Mouse (Mus musculus): ENCODE measurements around the gene Utp15. TPM values are rescaled to one million over a fixed set of nuclear protein-coding genes. Genes with fewer than 3 reads are reported as not detected.
A peak's percentile ranks its signal among the peaks of the same experiment; 100 is the strongest.

Gene Utp15
- polyA plus RNA-seq (2015; fragmentation: Nextera tagmentation; extraction: Ambion mirVana) = 33.2 and 34.7 TPM in 2 replicates

- ATAC-seq = peak; percentile 99
- Histone ChIP-seq H3K9me3 (replicated peaks; ENCODE audit: control insufficient read depth, low read length, poor library complexity, severe bottlenecking) (no peaks in the 10 kb centered on the region), H3K4me1 (ENCODE audit: control insufficient read depth, insufficient read depth, low read length) (peaks cover 18% of the 10 kb centered on the region), H3K4me2 (ENCODE audit: low read length) (peak within 1 kb of the TSS; percentile 71), H3K36me3 (ENCODE audit: control insufficient read depth, insufficient read depth, low read length) (peaks cover 9% of the 10 kb centered on the region), H3K4me3 (ENCODE audit: low read depth, low read length) (peak within 1 kb of the TSS; percentile 79), H3K27me3 (ENCODE audit: control insufficient read depth, insufficient read depth, low read depth, low read length) (no peaks in the 10 kb centered on the region), H3K9ac (ENCODE audit: low read depth, low read length) (peak within 1 kb of the TSS; percentile 90), H3K27ac (ENCODE audit: low read length) (peak within 1 kb of the TSS; percentile 94)
- under 1% methylated on average over 71 of the region's 71 CpGs for WGBS
Observed at GRCm38 (mm10) chr13:98262636-98263457, at the start of gene Utp15, which contains the start of gene Ankra2. Utp15 (minus strand) TSS chr13:98263041. Ankra2 (plus strand) TSS chr13:98263074.

DNA sequence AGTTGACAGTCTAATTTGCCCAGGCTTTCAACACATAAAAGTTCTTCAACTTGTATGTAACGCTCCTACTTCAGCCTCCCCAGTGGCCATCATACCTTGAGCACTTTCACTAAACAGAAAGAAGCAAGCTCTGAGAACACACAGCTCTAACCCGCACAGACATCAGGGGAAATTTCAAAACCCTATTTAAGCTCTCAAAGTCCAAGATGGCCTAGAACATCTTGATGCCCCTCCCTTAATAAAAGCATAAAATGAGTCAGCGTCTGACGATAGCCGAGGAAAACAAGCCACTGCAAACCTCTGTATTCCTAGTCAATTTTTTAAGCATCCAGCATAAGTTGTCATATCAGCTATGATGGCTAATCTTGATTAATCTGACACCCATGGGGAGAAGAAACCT is 48.8 kb upstream of the Utp15 start:
- Histone ChIP-seq H3K9ac (ENCODE audit: low read depth, low read length) (no peak overlapping the region), H3K4me2 (ENCODE audit: low read length) (no peak overlapping the region), H3K27ac (ENCODE audit: low read length) (no peak overlapping the region), H3K4me3 (ENCODE audit: low read depth, low read length) (no peak overlapping the region), H3K27me3 (ENCODE audit: control insufficient read depth, insufficient read depth, low read depth, low read length) (no peaks in the 10 kb centered on the region), H3K36me3 (ENCODE audit: control insufficient read depth, insufficient read depth, low read length) (peaks cover 14% of the 10 kb centered on the region), H3K4me1 (ENCODE audit: control insufficient read depth, insufficient read depth, low read length) (peaks cover 15% of the 10 kb centered on the region), H3K9me3 (replicated peaks; ENCODE audit: control insufficient read depth, low read length, poor library complexity, severe bottlenecking) (no peaks in the 10 kb centered on the region)
- WGBS = 95% methylated on average over 5 of the region's 5 CpGs
- no peak for ATAC-seq

DNA sequence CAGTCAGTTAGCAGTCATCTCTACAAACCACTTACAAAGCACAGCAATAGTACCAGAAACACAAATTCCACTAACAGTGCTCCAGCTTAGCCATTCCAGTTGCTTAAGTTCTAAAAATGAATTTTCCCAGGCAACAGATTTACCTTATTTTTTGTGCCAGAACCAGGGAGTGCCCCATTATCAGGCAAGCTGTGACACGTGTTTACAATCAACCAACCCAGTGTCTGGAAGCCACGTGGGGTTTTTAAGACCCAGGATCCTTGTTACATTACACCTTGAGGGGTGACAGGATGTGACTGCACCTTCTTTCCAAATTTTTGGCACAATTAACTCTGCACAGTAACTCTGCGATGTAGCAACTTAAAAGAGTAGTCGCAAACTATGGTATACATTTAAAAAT is 45.9 kb upstream of the Utp15 start:
- Histone ChIP-seq H3K4me3 (ENCODE audit: low read depth, low read length) (no peak overlapping the region), H3K9me3 (replicated peaks; ENCODE audit: control insufficient read depth, low read length, poor library complexity, severe bottlenecking) (no peaks in the 10 kb centered on the region), H3K4me2 (ENCODE audit: low read length) (no peak overlapping the region), H3K9ac (ENCODE audit: low read depth, low read length) (no peak overlapping the region), H3K27ac (ENCODE audit: low read length) (no peak overlapping the region), H3K36me3 (ENCODE audit: control insufficient read depth, insufficient read depth, low read length) (peaks cover 14% of the 10 kb centered on the region), H3K4me1 (ENCODE audit: control insufficient read depth, insufficient read depth, low read length) (peaks cover 3% of the 10 kb centered on the region; the same call in 1 of the 2 replicates), H3K27me3 (ENCODE audit: control insufficient read depth, insufficient read depth, low read depth, low read length) (no peaks in the 10 kb centered on the region)
- WGBS = 82% methylated on average over 4 of the region's 4 CpGs
- no peak for ATAC-seq

GRCm38 (mm10) chr13:98308004-98308403 is 45.2 kb upstream of the Utp15 start:
- ATAC-seq = no peak
- Histone ChIP-seq H3K9me3 (replicated peaks; ENCODE audit: control insufficient read depth, low read length, poor library complexity, severe bottlenecking) (no peaks in the 10 kb centered on the region), H3K9ac (ENCODE audit: low read depth, low read length) (no peak overlapping the region), H3K27me3 (ENCODE audit: control insufficient read depth, insufficient read depth, low read depth, low read length) (no peaks in the 10 kb centered on the region), H3K27ac (ENCODE audit: low read length) (no peak overlapping the region), H3K4me2 (ENCODE audit: low read length) (no peak overlapping the region), H3K4me3 (ENCODE audit: low read depth, low read length) (no peak overlapping the region), H3K36me3 (ENCODE audit: control insufficient read depth, insufficient read depth, low read length) (peaks cover 14% of the 10 kb centered on the region), H3K4me1 (ENCODE audit: control insufficient read depth, insufficient read depth, low read length) (peaks cover 3% of the 10 kb centered on the region; the same call in 1 of the 2 replicates)
- WGBS = 92% methylated on average over 5 of the region's 5 CpGs

DNA sequence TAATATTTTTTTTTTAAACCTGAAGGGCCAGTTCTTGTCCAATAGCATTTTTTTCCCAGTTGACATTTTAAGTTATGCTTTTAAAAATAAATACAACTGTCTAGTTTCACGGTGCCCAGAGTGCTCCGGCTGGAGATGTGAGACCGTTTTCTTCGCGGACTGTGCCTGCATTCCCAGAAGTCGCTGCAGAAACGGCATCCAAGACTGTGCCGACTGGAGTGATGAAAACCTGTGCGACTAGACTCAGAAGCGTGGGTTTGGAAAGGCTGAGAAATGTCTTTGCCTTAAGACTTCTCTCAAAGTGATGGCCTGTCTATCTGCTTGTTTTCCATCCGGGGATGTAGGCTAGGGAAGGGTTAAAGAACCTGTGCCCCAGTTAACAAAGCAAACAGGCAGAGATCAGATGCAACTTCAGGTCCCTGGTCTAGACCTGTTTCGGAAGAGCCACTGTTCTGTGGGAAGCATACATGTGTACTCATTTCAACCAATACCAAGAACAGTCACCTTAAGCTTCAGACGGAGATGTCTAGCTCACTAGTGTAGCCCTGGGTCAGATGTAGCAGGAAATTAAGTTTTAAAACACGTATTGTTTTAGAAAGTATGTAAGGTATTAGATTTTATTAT is 44.1 kb upstream of the Utp15 start:
- Histone ChIP-seq H3K4me3 (ENCODE audit: low read depth, low read length) (no peak overlapping the region), H3K27ac (ENCODE audit: low read length) (no peak overlapping the region), H3K4me1 (ENCODE audit: control insufficient read depth, insufficient read depth, low read length) (peaks cover 3% of the 10 kb centered on the region; the same call in 1 of the 2 replicates), H3K36me3 (ENCODE audit: control insufficient read depth, insufficient read depth, low read length) (peaks cover 11% of the 10 kb centered on the region), H3K4me2 (ENCODE audit: low read length) (no peak overlapping the region), H3K27me3 (ENCODE audit: control insufficient read depth, insufficient read depth, low read depth, low read length) (no peaks in the 10 kb centered on the region), H3K9ac (ENCODE audit: low read depth, low read length) (no peak overlapping the region), H3K9me3 (replicated peaks; ENCODE audit: control insufficient read depth, low read length, poor library complexity, severe bottlenecking) (no peaks in the 10 kb centered on the region)
- no peak for ATAC-seq
- WGBS = 51% methylated on average over 14 of the region's 14 CpGs

DNA sequence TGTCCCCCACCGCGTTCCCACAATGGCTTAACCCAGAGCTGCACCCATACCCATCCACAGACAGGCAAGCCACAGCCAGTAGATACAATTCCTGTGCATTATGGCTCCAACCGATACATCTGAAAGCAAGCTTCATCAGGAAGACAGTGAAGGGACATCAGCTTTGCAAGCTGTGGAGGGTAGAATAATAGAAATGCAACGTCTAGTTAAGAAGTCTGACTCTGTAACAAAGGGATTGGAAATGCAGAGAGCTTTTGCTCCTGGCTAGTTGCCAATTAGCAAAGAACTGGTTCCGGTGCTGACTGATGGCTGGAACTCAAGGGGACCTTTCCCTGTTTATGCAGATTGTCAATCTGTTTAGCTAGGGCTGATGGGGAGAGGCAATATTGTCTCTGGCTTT is 43.6 kb upstream of the Utp15 start:
- peaks cover 10% of the 10 kb centered on the region for H3K36me3 ChIP-seq (ENCODE audit: control insufficient read depth, insufficient read depth, low read length)
- no peak overlapping the region for H3K9ac ChIP-seq (ENCODE audit: low read depth, low read length)
- peaks cover 3% of the 10 kb centered on the region; the same call in 1 of the 2 replicates for H3K4me1 ChIP-seq (ENCODE audit: control insufficient read depth, insufficient read depth, low read length)
- H3K27me3 ChIP-seq (ENCODE audit: control insufficient read depth, insufficient read depth, low read depth, low read length) = no peaks in the 10 kb centered on the region
- no peak for ATAC-seq
- H3K27ac ChIP-seq (ENCODE audit: low read length) = peak overlapping the region; percentile 44; the same call in 1 of the 2 replicates
- 29% methylated on average over 5 of the region's 5 CpGs for WGBS
- no peak overlapping the region for H3K4me3 ChIP-seq (ENCODE audit: low read depth, low read length)
- H3K4me2 ChIP-seq (ENCODE audit: low read length) = no peak overlapping the region
- no peaks in the 10 kb centered on the region for H3K9me3 ChIP-seq (replicated peaks; ENCODE audit: control insufficient read depth, low read length, poor library complexity, severe bottlenecking)

GRCm38 (mm10) chr13:98305257-98305656 is 42.4 kb upstream of the Utp15 start:
- 87% methylated on average over 9 of the region's 9 CpGs for WGBS
- Histone ChIP-seq H3K9me3 (replicated peaks; ENCODE audit: control insufficient read depth, low read length, poor library complexity, severe bottlenecking) (no peaks in the 10 kb centered on the region), H3K9ac (ENCODE audit: low read depth, low read length) (no peak overlapping the region), H3K4me1 (ENCODE audit: control insufficient read depth, insufficient read depth, low read length) (peaks cover 3% of the 10 kb centered on the region; the same call in 1 of the 2 replicates), H3K4me3 (ENCODE audit: low read depth, low read length) (no peak overlapping the region), H3K4me2 (ENCODE audit: low read length) (no peak overlapping the region), H3K36me3 (ENCODE audit: control insufficient read depth, insufficient read depth, low read length) (peaks cover 5% of the 10 kb centered on the region), H3K27me3 (ENCODE audit: control insufficient read depth, insufficient read depth, low read depth, low read length) (no peaks in the 10 kb centered on the region), H3K27ac (ENCODE audit: low read length) (no peak overlapping the region)
- no peak for ATAC-seq

DNA sequence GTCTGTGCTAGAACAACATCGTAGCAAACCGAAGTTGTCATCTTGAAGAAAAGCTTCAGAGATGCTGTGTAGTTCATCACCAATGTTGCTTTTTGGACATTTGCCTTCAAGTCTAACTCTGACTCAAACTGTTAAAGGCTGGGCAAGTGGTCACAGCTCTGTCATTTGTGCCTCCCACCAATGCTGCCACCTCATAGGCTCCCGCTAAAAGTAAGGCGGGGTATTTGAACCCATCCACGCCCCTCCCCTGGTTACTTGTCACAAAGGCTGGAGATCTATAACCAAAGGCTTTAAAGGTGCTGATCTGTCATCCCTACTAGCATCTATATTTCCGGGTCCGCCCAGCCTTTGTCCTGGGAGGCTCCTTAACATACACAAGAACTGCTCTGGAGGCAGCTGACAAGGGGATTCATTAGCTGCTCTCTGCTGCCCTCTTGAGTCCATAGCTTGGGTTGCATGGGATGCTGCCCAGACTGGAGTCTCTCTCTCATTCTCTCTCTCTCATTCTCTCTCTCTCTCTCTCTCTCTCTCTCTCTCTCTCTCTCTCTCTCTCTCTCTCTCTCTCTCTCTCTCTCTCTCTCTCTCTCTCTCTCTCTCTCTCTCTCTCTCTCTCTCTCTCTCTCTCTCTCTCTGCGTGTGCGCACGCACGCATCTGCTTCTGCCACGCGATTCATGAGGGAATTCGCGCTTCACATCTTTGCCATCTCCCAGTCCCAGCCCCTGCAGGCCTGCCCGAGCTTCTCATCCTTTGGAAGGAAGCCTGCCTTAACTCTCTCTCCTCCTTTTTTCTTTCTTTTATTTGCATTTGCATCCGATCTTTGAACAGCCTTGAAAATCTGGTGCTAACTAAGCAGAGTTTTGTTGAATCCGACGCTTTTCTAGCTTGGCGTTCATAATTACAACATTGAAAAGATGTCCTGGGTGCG is 36.3 kb upstream of the Utp15 start:
- Histone ChIP-seq H3K9me3 (replicated peaks; ENCODE audit: control insufficient read depth, low read length, poor library complexity, severe bottlenecking) (no peaks in the 10 kb centered on the region), H3K4me1 (ENCODE audit: control insufficient read depth, insufficient read depth, low read length) (no peaks in the 10 kb centered on the region), H3K27me3 (ENCODE audit: control insufficient read depth, insufficient read depth, low read depth, low read length) (no peaks in the 10 kb centered on the region), H3K4me3 (ENCODE audit: low read depth, low read length) (peak overlapping the region; percentile 11), H3K27ac (ENCODE audit: low read length) (no peak overlapping the region), H3K9ac (ENCODE audit: low read depth, low read length) (peak overlapping the region; percentile 15; the same call in 1 of the 2 replicates), H3K36me3 (ENCODE audit: control insufficient read depth, insufficient read depth, low read length) (no peaks in the 10 kb centered on the region), H3K4me2 (ENCODE audit: low read length) (peak overlapping the region; percentile 44)
- ATAC-seq = peak; percentile 80
- WGBS = 47% methylated on average over 21 of the region's 21 CpGs
